30 mouse cellular contexts compared by ENCODE assay signal in genomic region chr1:33771621-33772020, GRCm38 (mm10).
"Had no signal": no experiment of that assay in that cellular context is flagged by ENCODE, and none has a peak within 500 bp of the region (broad histone marks: within the 10 kb centered on the region; RNA-seq: fewer than 3 reads in every experiment).

No protein-coding gene starts in this region.

- H3K4me1 ChIP-seq: heart, embryonic 12.5 days; heart, embryonic 13.5 days; heart, embryonic 15.5 days; hindbrain, embryonic 12.5 days; hindbrain, embryonic 13.5 days; hindbrain, embryonic 15.5 days; intestine, embryonic 15.5 days had no signal

- H3K4me3 ChIP-seq: heart, embryonic 12.5 days; heart, embryonic 13.5 days; heart, embryonic 15.5 days; hindbrain, embryonic 10.5 days; hindbrain, embryonic 12.5 days; hindbrain, embryonic 13.5 days; hindbrain, embryonic 15.5 days; intestine, embryonic 15.5 days; kidney, embryonic 15.5 days; layer of hippocampus, adult 2 months; left cerebral cortex, adult 2 months had no signal

- H3K9me3 ChIP-seq: heart, embryonic 12.5 days; heart, embryonic 13.5 days; heart, embryonic 15.5 days; hindbrain, embryonic 10.5 days; hindbrain, embryonic 12.5 days; hindbrain, embryonic 13.5 days; hindbrain, embryonic 15.5 days; intestine, embryonic 15.5 days; kidney, embryonic 15.5 days had no signal

- H3K27ac ChIP-seq: heart, embryonic 13.5 days; heart, embryonic 15.5 days; hindbrain, embryonic 10.5 days; hindbrain, embryonic 12.5 days; hindbrain, embryonic 13.5 days; hindbrain, embryonic 14.5 days; hindbrain, embryonic 15.5 days; hindbrain, postnatal 0 days; intestine, embryonic 15.5 days; kidney, embryonic 15.5 days; kidney, postnatal 0 days; layer of hippocampus, adult 2 months; left cerebral cortex, adult 2 months had no signal

- H3K27me3 ChIP-seq: heart, embryonic 12.5 days; heart, embryonic 13.5 days; heart, embryonic 15.5 days; hindbrain, embryonic 12.5 days; hindbrain, embryonic 13.5 days; hindbrain, embryonic 15.5 days; intestine, embryonic 15.5 days; kidney, embryonic 15.5 days had no signal

- DNase-seq: heart, postnatal 10 days; heart, postnatal 14 days; heart, postnatal 36 days; heart, postnatal 4 days; kidney, adult 11 months; kidney, adult 18-20 months; kidney, adult 2 months; kidney, adult 8-10 months; kidney, adult 9 months; kidney, postnatal 10 days; kidney, postnatal 14 days; kidney, postnatal 25 days; kidney, postnatal 36 days; kidney, postnatal 4 days; layer of hippocampus, adult 9-11 months; layer of hippocampus, postnatal 36 days had no signal
